ENCODE assay signal across 19 mouse cellular contexts in the genomic region with DNA sequence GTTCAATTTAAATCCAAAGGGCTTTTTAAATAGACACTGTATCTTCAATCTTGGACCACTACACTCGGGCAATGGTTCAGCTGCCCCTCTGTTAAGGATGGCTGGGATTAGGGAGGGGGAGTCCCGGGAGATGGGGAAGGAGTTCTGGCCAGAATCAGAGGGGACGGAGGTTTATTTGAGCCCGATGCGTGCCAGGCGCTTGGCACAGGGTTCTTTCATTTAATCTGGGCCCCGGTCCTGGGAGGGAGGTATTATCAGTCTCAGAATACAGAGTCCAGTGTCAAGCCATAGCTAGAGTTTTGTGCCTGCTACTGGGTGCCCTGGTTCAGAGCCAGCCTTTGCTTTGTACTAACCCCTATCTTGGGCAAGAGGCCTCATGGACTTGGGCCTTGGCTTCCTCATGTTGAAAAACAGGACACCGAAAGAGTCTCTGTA. TPM values are rescaled to one million over a fixed set of nuclear protein-coding genes. Genes with fewer than 3 reads are reported as not detected.
DNase-seq lines count a peak whose midpoint lies in the region; ATAC-seq and TF ChIP-seq lines count a peak whose summit lies in the region.
"Had no signal": no experiment of that assay in that cellular context is flagged by ENCODE, and none has a peak within 500 bp of the region (broad histone marks: within the 10 kb centered on the region; RNA-seq: fewer than 3 reads in every experiment).

No protein-coding gene starts in this region.

- H3K9ac ChIP-seq in forebrain, postnatal 0 days = no peak overlapping the region
- no peak overlapping the region for H3K9ac ChIP-seq in kidney, embryonic 15.5 days
- H3K9ac ChIP-seq in neural tube, embryonic 15.5 days (replicated peaks) = no peak overlapping the region
- H3K9ac ChIP-seq: lung, embryonic 15.5 days had no signal

- peaks cover 7% of the 10 kb centered on the region; the same call in 1 of the 2 replicates for H3K4me1 ChIP-seq in forebrain, postnatal 0 days (ENCODE audit: insufficient read depth)
- peaks cover 37% of the 10 kb centered on the region for H3K4me1 ChIP-seq in forebrain, embryonic 10.5 days
- H3K4me1 ChIP-seq in kidney, embryonic 15.5 days = peaks cover 28% of the 10 kb centered on the region
- peaks cover 28% of the 10 kb centered on the region for H3K4me1 ChIP-seq in neural tube, embryonic 15.5 days

- H3K27ac ChIP-seq in forebrain, postnatal 0 days (ENCODE audit: low read depth, low read length) = no peak overlapping the region
- no peak overlapping the region for H3K27ac ChIP-seq in forebrain, embryonic 10.5 days
- no peak overlapping the region for H3K27ac ChIP-seq in kidney, embryonic 15.5 days
- no peak overlapping the region for H3K27ac ChIP-seq in neural tube, embryonic 15.5 days (replicated peaks)
- H3K27ac ChIP-seq: embryonic facial prominence, embryonic 10.5 days; lung, embryonic 15.5 days had no signal

- no peaks in the 10 kb centered on the region for H3K9me3 ChIP-seq in forebrain, postnatal 0 days (ENCODE audit: low read length)
- no peaks in the 10 kb centered on the region for H3K9me3 ChIP-seq in forebrain, embryonic 10.5 days
- H3K9me3 ChIP-seq in kidney, embryonic 15.5 days (replicated peaks) = no peaks in the 10 kb centered on the region
- H3K9me3 ChIP-seq in neural tube, embryonic 15.5 days (replicated peaks) = no peaks in the 10 kb centered on the region
- H3K9me3 ChIP-seq: embryonic facial prominence, embryonic 10.5 days; lung, embryonic 15.5 days had no signal

- TF ChIP-seq CTCF in forebrain, postnatal 0 days (IDR thresholded peaks at IDR 0.05; ENCODE audit: low read depth) = no peak

- no peak overlapping the region for H3K4me2 ChIP-seq in forebrain, postnatal 0 days (ENCODE audit: low read depth)
- H3K4me2 ChIP-seq in kidney, embryonic 15.5 days = no peak overlapping the region
- H3K4me2 ChIP-seq in neural tube, embryonic 15.5 days = no peak overlapping the region
- H3K4me2 ChIP-seq: liver, embryonic 11.5 days; lung, embryonic 15.5 days had no signal

- WGBS in forebrain, postnatal 0 days = 44% methylated on average over 8 of the region's 8 CpGs
- 71% methylated on average over 8 of the region's 8 CpGs for WGBS in forebrain, embryonic 10.5 days
- WGBS in kidney, embryonic 15.5 days = 64% methylated on average over 8 of the region's 8 CpGs
- WGBS in neural tube, embryonic 15.5 days = 51% methylated on average over 8 of the region's 8 CpGs

- peaks cover 19% of the 10 kb centered on the region for H3K27me3 ChIP-seq in forebrain, postnatal 0 days (ENCODE audit: insufficient read depth, low read length)
- peaks cover 88% of the 10 kb centered on the region for H3K27me3 ChIP-seq in forebrain, embryonic 10.5 days (ENCODE audit: poor library complexity, severe bottlenecking)
- H3K27me3 ChIP-seq in kidney, embryonic 15.5 days = peaks cover 93% of the 10 kb centered on the region
- peaks cover 56% of the 10 kb centered on the region for H3K27me3 ChIP-seq in neural tube, embryonic 15.5 days (replicated peaks)

- peak; percentile 41 for DNase-seq in forebrain, postnatal 0 days
- no peak for DNase-seq in forebrain, embryonic 10.5 days (ENCODE audit: extremely low spot score, low spot score)
- peak; percentile 55 to 58 for DNase-seq in kidney, adult 8-10 months
- no peak for DNase-seq in neural tube, embryonic 10.5 days (ENCODE audit: extremely low spot score, low spot score)
- peak; percentile 42 to 65 for DNase-seq in layer of hippocampus, postnatal 10 days (ENCODE audit: low spot score in 2 of 2)
- DNase-seq in embryo, embryonic 9.5 days (ENCODE audit: extremely low spot score) = no peak
- DNase-seq: adrenal gland, adult 8-10 months; cerebellum, adult 9-11 months; heart, postnatal 10 days; spleen, adult 18-20 months; thymus, postnatal 36 days had no signal

- H3K36me3 ChIP-seq in forebrain, postnatal 0 days (ENCODE audit: insufficient read depth) = no peaks in the 10 kb centered on the region
- H3K36me3 ChIP-seq in forebrain, embryonic 10.5 days (replicated peaks) = no peaks in the 10 kb centered on the region
- H3K36me3 ChIP-seq in kidney, embryonic 15.5 days = no peaks in the 10 kb centered on the region
- H3K36me3 ChIP-seq in neural tube, embryonic 15.5 days = no peaks in the 10 kb centered on the region
- H3K36me3 ChIP-seq: embryonic facial prominence, embryonic 10.5 days; G1E; lung, embryonic 15.5 days had no signal

- no peak overlapping the region for H3K4me3 ChIP-seq in forebrain, postnatal 0 days (ENCODE audit: low read depth, low read length)
- H3K4me3 ChIP-seq in forebrain, embryonic 10.5 days = no peak overlapping the region
- H3K4me3 ChIP-seq in kidney, embryonic 15.5 days (replicated peaks) = no peak overlapping the region
- H3K4me3 ChIP-seq in neural tube, embryonic 15.5 days (replicated peaks) = no peak overlapping the region
- H3K4me3 ChIP-seq: embryonic facial prominence, embryonic 10.5 days; erythroblast, embryonic 14.5 days; lung, embryonic 15.5 days had no signal

- ATAC-seq in forebrain, postnatal 0 days = no peak
- no peak for ATAC-seq in kidney, embryonic 15.5 days (replicated peaks; ENCODE audit: low FRiP score)
- 0 out of 2 replicates have a peak, but pooled peaks have one; percentile 15 for ATAC-seq in neural tube, embryonic 15.5 days (ENCODE audit: low FRiP score)

RNA-seq across cellular contexts. Expression of a gene that starts 3.1 kb away (rescaled TPM):
- total RNA-seq in forebrain, postnatal 0 days (2014; rRNA removed) = 17.3 and 26.3 TPM in 2 replicates
- 4.7 and 8.4 TPM in 2 replicates for polyA plus RNA-seq in forebrain, postnatal 0 days (2015; fragmentation: Nextera tagmentation; extraction: Ambion mirVana)
- 0.04 and 0.09 TPM in 2 replicates for polyA plus RNA-seq in forebrain, embryonic 10.5 days (2016; fragmentation: Nextera tagmentation; extraction: Ambion mirVana)
- polyA plus RNA-seq in kidney, embryonic 15.5 days (2015; fragmentation: Nextera tagmentation; extraction: Ambion mirVana) = 0.09 and 0.12 TPM in 2 replicates
- 3.0 and 4.0 TPM in 2 replicates for polyA plus RNA-seq in neural tube, embryonic 15.5 days (2015; fragmentation: Nextera tagmentation; extraction: Ambion mirVana)
- total RNA-seq in layer of hippocampus, postnatal 10 days (2021) = 10 to 100 TPM; 45.3 to 48.5 TPM
- total RNA-seq: monocyte, adult 5-6 weeks had no signal
- polyA plus RNA-seq: erythroblast, embryonic 14.5 days; G1E had no signal

RNA-seq across cellular contexts. Expression of a gene that starts 12.3 kb away (rescaled TPM):
- total RNA-seq in forebrain, postnatal 0 days (2014; rRNA removed) = 42.8 and 51.0 TPM in 2 replicates
- polyA plus RNA-seq in forebrain, postnatal 0 days (2015; fragmentation: Nextera tagmentation; extraction: Ambion mirVana) = 15.2 and 16.4 TPM in 2 replicates
- polyA plus RNA-seq in forebrain, embryonic 10.5 days (2016; fragmentation: Nextera tagmentation; extraction: Ambion mirVana) = 32.7 and 33.8 TPM in 2 replicates
- polyA plus RNA-seq in kidney, embryonic 15.5 days (2015; fragmentation: Nextera tagmentation; extraction: Ambion mirVana) = 25.7 and 28.9 TPM in 2 replicates
- 18.0 and 19.4 TPM in 2 replicates for polyA plus RNA-seq in neural tube, embryonic 15.5 days (2015; fragmentation: Nextera tagmentation; extraction: Ambion mirVana)
- 10 to 100 TPM; 39.8 to 42.4 TPM for total RNA-seq in layer of hippocampus, postnatal 10 days (2021)

Comparison
In these comparisons a context has a peak if more than half of its experiments do, and no peak if none do; other contexts are left out.
1. DNase-seq: peak in forebrain, postnatal 0 days (single experiment), kidney, adult 8-10 months (2 of 2) and layer of hippocampus, postnatal 10 days (2 of 2); none in forebrain, embryonic 10.5 days (single experiment), neural tube, embryonic 10.5 days (single experiment) and embryo, embryonic 9.5 days (single experiment).